Mouse (Mus musculus) thymus, adult 2 months (tissue): ENCODE results near the gene Ift27. TPM values are rescaled to one million over a fixed set of nuclear protein-coding genes. Genes with fewer than 3 reads are reported as not detected.

Experiments used
- DNase-seq: peaks from one replicate; pipeline ENCODE4 v3.0.0; 2021
- H3K27ac ChIP-seq: fragments of 200-500 bp; 2 replicates; pipeline ENCODE4 v1.5.1; 2012; ENCODE audit warnings: low read length, control low read depth; ENCODE audit not compliant: control insufficient read depth, insufficient read depth
- H3K27me3 ChIP-seq: fragments of 200-500 bp; 2 replicates; pipeline ENCODE4 v1.6.1; 2012; ENCODE audit warnings: mild to moderate bottlenecking, low read length, moderate library complexity, mixed read lengths; ENCODE audit not compliant: control insufficient read depth, insufficient read depth
- H3K36me3 ChIP-seq: fragments of 200-500 bp; 2 replicates; pipeline ENCODE4 v1.6.1; 2012; ENCODE audit warnings: mild to moderate bottlenecking, low read length, moderate library complexity; ENCODE audit not compliant: control insufficient read depth, insufficient read depth
- H3K4me1 ChIP-seq: fragments of 200-500 bp; replicated peaks from 2 replicates; pipeline ENCODE4 v1.6.1; 2012; ENCODE audit warnings: low read length; ENCODE audit not compliant: control insufficient read depth, insufficient read depth
- H3K4me3 ChIP-seq: fragments of 200-500 bp; 2 replicates; pipeline ENCODE4 v1.5.1; 2012; ENCODE audit warnings: mild to moderate bottlenecking, low read length, control low read depth, moderate library complexity; ENCODE audit not compliant: control insufficient read depth, insufficient read depth
- CTCF ChIP-seq: fragments of 200-500 bp; IDR thresholded peaks from 2 replicates; pipeline ENCODE4 v1.5.1; 2012; ENCODE audit warnings: mild to moderate bottlenecking, control low read depth, low read length, moderate library complexity, borderline replicate concordance; ENCODE audit not compliant: control insufficient read depth, poor library complexity, insufficient read depth; ENCODE audit errors: extremely low read depth
- POLR2A ChIP-seq: fragments of 200-500 bp; IDR thresholded peaks from 2 replicates; pipeline ENCODE4 v1.6.1; 2012; ENCODE audit warnings: mild to moderate bottlenecking, low read length, control low read depth, moderate library complexity; ENCODE audit not compliant: control insufficient read depth, poor library complexity, insufficient read depth; ENCODE audit errors: extremely low read depth
- WGBS: fragments of 180-500 bp; shearing (Covaris S2); methylation state at CpG from one replicate; pipeline ENCODE4 v1.1.7; 2018; 5-methylcytosine and 5-hydroxymethylcytosine counted together
- polyA plus RNA-seq: library from polyadenylated mRNA; depleted of rRNA; stranded (reverse); fragments of >200 nt; gene quantifications from 2 replicates; pipeline ENCODE4 v1.2.3, GENCODE M21; 2012

Ift27 gene
- polyA plus RNA-seq, 1 experiment, result 63.3 TPM

- Histone ChIP-seq H3K27me3 (no peaks in the 10 kb centered on the region), H3K36me3 (no peaks in the 10 kb centered on the region), H3K27ac (no peak overlapping the region), H3K4me1 (peaks cover 19% of the 10 kb centered on the region), H3K4me3 (no peak overlapping the region)
- TF ChIP-seq CTCF (no peak), POLR2A (no peak)
- 88% methylated on average over 11 of the region's 11 CpGs for WGBS
- DNase-seq, result no peak
Measured at GRCm38 (mm10) chr15:78164466-78164865, 9.4 kb downstream of the Ift27 start.

- TF ChIP-seq POLR2A (no peak), CTCF (no peak)
- 27% methylated on average over 9 of the region's 9 CpGs for WGBS
- DNase-seq, result no peak
- no peak overlapping the region for H3K4me3 ChIP-seq
- no peak overlapping the region for H3K27ac ChIP-seq
- no peaks in the 10 kb centered on the region for H3K27me3 ChIP-seq
- peaks cover 19% of the 10 kb centered on the region for H3K4me1 ChIP-seq
- H3K36me3 ChIP-seq, result no peaks in the 10 kb centered on the region
Measured at GRCm38 (mm10) chr15:78161946-78162345, 12.0 kb downstream of the Ift27 start.

GRCm38 (mm10) chr15:78158335-78158734 is 15.6 kb downstream of the Ift27 start:
- Histone ChIP-seq H3K4me3 (no peak overlapping the region), H3K4me1 (peaks cover 16% of the 10 kb centered on the region), H3K27me3 (no peaks in the 10 kb centered on the region), H3K36me3 (no peaks in the 10 kb centered on the region), H3K27ac (no peak overlapping the region)
- 93% methylated on average over 5 of the region's 5 CpGs for WGBS
- TF ChIP-seq CTCF (no peak), POLR2A (no peak)
- no peak for DNase-seq

GRCm38 (mm10) chr15:78157824-78158223 is 16.1 kb downstream of the Ift27 start:
- 42% methylated on average over 4 of the region's 4 CpGs for WGBS
- Histone ChIP-seq H3K36me3 (no peaks in the 10 kb centered on the region), H3K27ac (no peak overlapping the region), H3K27me3 (no peaks in the 10 kb centered on the region), H3K4me3 (no peak overlapping the region), H3K4me1 (peaks cover 11% of the 10 kb centered on the region)
- no peak for DNase-seq
- TF ChIP-seq CTCF (no peak), POLR2A (no peak)

- no peak overlapping the region for H3K4me3 ChIP-seq
- peaks cover 6% of the 10 kb centered on the region for H3K4me1 ChIP-seq
- H3K27me3 ChIP-seq, result no peaks in the 10 kb centered on the region
- TF ChIP-seq CTCF (no peak), POLR2A (no peak)
- 87% methylated on average over 8 of the region's 8 CpGs for WGBS
- no peaks in the 10 kb centered on the region for H3K36me3 ChIP-seq
- no peak for DNase-seq
- no peak overlapping the region for H3K27ac ChIP-seq
Measured at GRCm38 (mm10) chr15:78157330-78157729, 16.6 kb downstream of the Ift27 start.

- Histone ChIP-seq H3K4me1 (no peaks in the 10 kb centered on the region), H3K36me3 (no peaks in the 10 kb centered on the region), H3K4me3 (no peak overlapping the region), H3K27ac (no peak overlapping the region), H3K27me3 (no peaks in the 10 kb centered on the region)
- no peak for DNase-seq
- TF ChIP-seq POLR2A (no peak), CTCF (no peak)
- 52% methylated on average over 6 of the region's 6 CpGs for WGBS
Measured at GRCm38 (mm10) chr15:78155421-78155820, 18.5 kb downstream of the Ift27 start.
